Mouse (Mus musculus) intestine, postnatal 0 days (tissue): Measurements from ENCODE around the gene Fam83e. TPM values are rescaled to one million over a fixed set of nuclear protein-coding genes. Genes with fewer than 3 reads are reported as not detected.

Source experiments
- ATAC-seq: fragments of 200-750 bp; cut with Nextera tagmentation; 2 replicates; pipeline ENCODE4 v1.8.0; 2017; ENCODE audit warnings: mild to moderate bottlenecking, moderate TSS enrichment, moderate library complexity
- H3K27ac ChIP-seq: fragments of 300-500 bp; sonication (generic); 2 replicates; pipeline ENCODE4 v1.5.1; 2014; ENCODE audit warnings: mild to moderate bottlenecking, low read depth, low read length, moderate library complexity
- H3K27me3 ChIP-seq: fragments of 300-500 bp; sonication (generic); replicated peaks from 2 replicates; pipeline ENCODE4 v1.6.1; 2014; ENCODE audit warnings: low read length, mixed read lengths; ENCODE audit not compliant: control insufficient read depth, insufficient read depth
- H3K36me3 ChIP-seq: fragments of 300-500 bp; sonication (generic); 2 replicates; pipeline ENCODE4 v1.6.1; 2014; ENCODE audit warnings: mild to moderate bottlenecking, moderate library complexity; ENCODE audit not compliant: control insufficient read depth, insufficient read depth
- H3K4me1 ChIP-seq: fragments of 300-500 bp; sonication (generic); replicated peaks from 2 replicates; pipeline ENCODE4 v1.6.1; 2014; ENCODE audit warnings: antibody characterized with exemption, low read length, mixed read lengths; ENCODE audit not compliant: control insufficient read depth, insufficient read depth
- H3K4me2 ChIP-seq: fragments of 300-500 bp; sonication (generic); replicated peaks from 2 replicates; pipeline ENCODE4 v1.6.1; 2014; ENCODE audit warnings: low read depth, mild to moderate bottlenecking, moderate library complexity
- H3K4me3 ChIP-seq: fragments of 300-500 bp; sonication (generic); 2 replicates; pipeline ENCODE4 v1.5.1; 2014; ENCODE audit warnings: low read depth, low read length
- H3K9ac ChIP-seq: fragments of 300-500 bp; sonication (generic); 2 replicates; pipeline ENCODE4 v1.6.1; 2014; ENCODE audit warnings: mild to moderate bottlenecking, low read depth, low read length
- H3K9me3 ChIP-seq: fragments of 300-500 bp; sonication (generic); 2 replicates; pipeline ENCODE4 v1.6.1; 2016; ENCODE audit warnings: mixed run types; ENCODE audit not compliant: control insufficient read depth
- CTCF ChIP-seq: sonication (generic); IDR thresholded peaks from 2 replicates; pipeline ENCODE4 v1.5.1; 2016; ENCODE audit warnings: low read depth, mild to moderate bottlenecking, control low read depth, antibody characterized with exemption, moderate library complexity
- WGBS: fragments of 180-500 bp; shearing (Covaris S2); extraction: QIAGEN DNeasy Blood & Tissue Kit; methylation state at CpG from one replicate; pipeline ENCODE4 v1.1.7; 2014; 5-methylcytosine and 5-hydroxymethylcytosine counted together
- polyA plus RNA-seq: library from polyadenylated mRNA; unstranded; fragments of >200 nt; fragmentation: Nextera tagmentation; extraction: Ambion mirVana; gene quantifications from 2 replicates; pipeline ENCODE4 v1.2.1, GENCODE M21; 2015

Gene Fam83e
- polyA plus RNA-seq, 1 experiment from 2014 or later = 16.7 TPM

GRCm38 (mm10) chr7:45709036-45709435, 12.0 kb upstream of the Fam83e start:
- H3K27me3 ChIP-seq = no peaks in the 10 kb centered on the region
- TF ChIP-seq CTCF = no peak
- H3K27ac ChIP-seq = peak overlapping the region; percentile 98
- no peaks in the 10 kb centered on the region for H3K9me3 ChIP-seq
- no peak overlapping the region for H3K4me3 ChIP-seq
- ATAC-seq = no peak
- H3K4me1 ChIP-seq = peaks cover 28% of the 10 kb centered on the region
- H3K9ac ChIP-seq = peak overlapping the region; percentile 84; the same call in 1 of the 2 replicates
- H3K4me2 ChIP-seq = peak overlapping the region; percentile 27
- peaks cover 31% of the 10 kb centered on the region; the same call in 1 of the 2 replicates for H3K36me3 ChIP-seq
- 30% methylated on average over 6 of the region's 6 CpGs for whole genome bisulfite sequencing

DNA sequence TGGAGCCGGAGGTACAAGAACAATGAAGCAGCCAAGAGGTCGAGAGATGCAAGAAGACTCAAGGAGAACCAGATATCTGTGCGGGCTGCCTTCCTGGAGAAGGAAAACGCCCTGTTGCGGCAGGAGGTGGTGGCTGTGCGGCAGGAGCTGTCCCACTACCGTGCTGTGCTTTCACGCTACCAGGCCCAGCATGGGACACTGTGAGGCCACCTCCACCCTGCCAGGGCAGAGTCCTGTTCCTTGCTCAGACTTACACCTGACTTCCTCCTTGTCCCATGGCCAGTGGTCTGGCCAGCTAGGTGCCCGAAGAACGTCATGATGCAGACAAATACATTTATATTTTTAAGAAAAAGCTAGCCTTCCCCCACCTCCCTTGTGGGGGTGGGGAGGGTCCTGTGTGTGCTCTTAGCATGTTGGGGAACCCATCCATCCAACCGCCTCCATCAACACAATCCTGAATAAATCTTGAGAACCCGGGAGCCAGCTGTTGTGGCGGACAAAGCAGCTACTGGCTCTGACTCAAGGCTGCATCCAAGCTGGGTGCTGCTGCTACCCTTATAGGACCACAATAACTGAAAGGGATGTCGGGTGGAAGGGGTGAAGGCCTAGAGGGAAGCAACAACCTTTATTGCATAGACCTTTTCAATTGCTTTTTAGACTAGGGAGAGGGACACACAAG, 11.2 kb upstream of the Fam83e start:
- Histone ChIP-seq H3K4me2 (peak overlapping the region; percentile 27), H3K4me3 (no peak overlapping the region), H3K36me3 (peaks cover 31% of the 10 kb centered on the region; the same call in 1 of the 2 replicates), H3K9me3 (no peaks in the 10 kb centered on the region), H3K27me3 (no peaks in the 10 kb centered on the region), H3K9ac (no peak overlapping the region), H3K4me1 (peaks cover 31% of the 10 kb centered on the region), H3K27ac (peak overlapping the region; percentile 98)
- ATAC-seq = no peak
- 50% methylated on average over 14 of the region's 14 CpGs for WGBS
- TF ChIP-seq CTCF = no peak

GRCm38 (mm10) chr7:45710477-45711191, 10.4 kb upstream of the Fam83e start:
- WGBS = 88% methylated on average over 20 of the region's 20 CpGs
- H3K4me2 ChIP-seq = peak overlapping the region; percentile 24; the same call in 1 of the 2 replicates
- H3K4me3 ChIP-seq = no peak overlapping the region
- H3K27ac ChIP-seq = peak overlapping the region; percentile 98; the same call in 1 of the 2 replicates
- ATAC-seq = no peak
- H3K36me3 ChIP-seq = peaks cover 31% of the 10 kb centered on the region; the same call in 1 of the 2 replicates
- peaks cover 30% of the 10 kb centered on the region for H3K4me1 ChIP-seq
- H3K27me3 ChIP-seq = no peaks in the 10 kb centered on the region
- no peak overlapping the region for H3K9ac ChIP-seq
- no peak for TF ChIP-seq CTCF
- no peaks in the 10 kb centered on the region for H3K9me3 ChIP-seq

DNA sequence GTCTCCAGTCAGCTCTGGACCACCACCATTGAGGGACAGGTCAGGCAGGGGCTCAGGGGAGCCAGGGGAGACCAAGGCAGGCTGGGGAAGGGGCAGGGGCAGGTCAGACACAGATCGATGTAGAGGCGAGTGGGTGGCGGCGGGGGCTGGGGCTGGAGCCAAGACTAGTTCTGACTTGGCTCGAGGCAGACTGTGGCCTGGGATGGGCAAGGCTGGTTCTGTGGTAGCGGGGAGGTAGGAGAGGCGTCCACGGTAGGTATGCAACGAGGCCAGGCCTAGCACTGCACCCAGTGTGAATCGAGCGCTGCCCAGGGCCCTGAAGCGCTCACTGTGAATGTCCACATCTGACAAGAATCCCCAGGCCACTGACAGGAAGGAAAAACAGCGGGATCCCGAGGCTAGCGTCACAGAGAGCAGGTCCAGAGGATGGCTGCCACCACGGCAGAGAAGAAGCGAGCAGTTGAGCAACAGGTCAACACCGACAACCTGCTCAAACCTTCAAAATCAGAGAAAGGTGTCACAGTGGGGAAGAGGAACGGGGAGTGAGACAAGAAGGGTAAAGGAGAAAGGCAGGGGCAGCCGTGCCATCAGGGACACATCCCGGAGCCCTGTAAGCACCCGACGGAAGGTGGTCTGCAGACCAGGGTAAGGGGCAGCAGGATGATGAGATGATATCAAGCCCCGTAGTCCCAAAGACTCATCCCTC, 9.5 kb upstream of the Fam83e start:
- Histone ChIP-seq H3K4me2 (peak overlapping the region; percentile 55), H3K27ac (peak overlapping the region; percentile 71), H3K9ac (peak overlapping the region; percentile 37; the same call in 1 of the 2 replicates), H3K27me3 (no peaks in the 10 kb centered on the region), H3K36me3 (peaks cover 31% of the 10 kb centered on the region; the same call in 1 of the 2 replicates), H3K9me3 (no peaks in the 10 kb centered on the region), H3K4me3 (peak overlapping the region; percentile 21; the same call in 1 of the 2 replicates), H3K4me1 (peaks cover 37% of the 10 kb centered on the region)
- WGBS = 85% methylated on average over 24 of the region's 24 CpGs
- ATAC-seq = no peak
- no peak for TF ChIP-seq CTCF

DNA sequence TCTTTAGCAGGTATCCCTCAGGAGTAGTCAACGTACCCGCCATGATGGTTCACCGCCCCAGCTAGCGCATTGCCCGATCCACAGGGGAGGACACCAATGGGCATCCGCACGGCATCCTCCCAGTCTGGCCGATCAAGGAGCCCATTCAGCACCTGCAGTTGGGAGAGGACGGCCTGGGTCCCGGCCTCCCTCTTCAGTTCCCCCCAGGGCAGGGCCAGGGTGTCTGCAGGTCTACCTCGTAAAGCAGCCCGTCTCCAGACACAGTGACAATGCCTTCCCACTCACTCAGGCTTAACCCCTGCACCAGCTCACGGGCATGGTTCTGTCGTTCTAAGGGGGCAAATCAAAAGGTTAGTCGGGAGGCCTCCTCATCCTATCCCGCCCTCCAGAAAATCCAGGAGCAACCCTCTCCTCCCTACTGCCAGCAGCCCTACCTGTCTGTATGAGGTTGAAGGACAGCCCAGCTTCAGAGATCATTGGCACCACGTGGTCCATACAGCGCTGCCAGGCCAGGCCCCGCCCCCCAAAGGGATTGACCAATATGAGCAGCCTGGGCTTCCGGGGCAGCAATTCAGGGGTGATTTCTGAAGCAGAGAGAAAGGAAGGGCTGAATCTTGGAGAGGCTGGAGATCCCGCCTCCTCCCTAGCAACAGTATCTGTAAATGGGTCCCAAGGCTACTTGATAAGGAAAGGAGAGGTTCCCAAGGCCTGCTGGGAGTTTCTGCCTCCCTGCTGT, 8.8 kb upstream of the Fam83e start:
- peak overlapping the region; percentile 21; the same call in 1 of the 2 replicates for H3K4me3 ChIP-seq

More for the DNA sequence above, 8.8 kb upstream of the Fam83e start:
- Histone ChIP-seq H3K4me1 (peaks cover 41% of the 10 kb centered on the region), H3K4me2 (peak overlapping the region; percentile 55), H3K9me3 (no peaks in the 10 kb centered on the region), H3K9ac (peak overlapping the region; percentile 37; the same call in 1 of the 2 replicates), H3K36me3 (peaks cover 31% of the 10 kb centered on the region; the same call in 1 of the 2 replicates), H3K27ac (peak overlapping the region; percentile 99), H3K27me3 (no peaks in the 10 kb centered on the region)
- peak; percentile 54 for ATAC-seq
- TF ChIP-seq CTCF = no peak
- 55% methylated on average over 20 of the region's 21 CpGs for WGBS
